Mouse (Mus musculus): ENCODE results near the gene Zdhhc6. TPM values are rescaled to one million over a fixed set of nuclear protein-coding genes. Genes with fewer than 3 reads are reported as not detected.

Gene Zdhhc6
- total RNA-seq (2021) = 10 to 100 TPM; 27.3 to 27.9 TPM

- peak in 1 of 2 experiments; percentile 86 for DNase-seq (ENCODE audit: extremely low spot score in 1 of 2, low spot score in 1 of 2)
Observed at GRCm38 (mm10) chr19:55315452-55316108, at the start of gene Zdhhc6. Zdhhc6 (minus strand) TSS chr19:55316032.

- DNase-seq (ENCODE audit: extremely low spot score in 1 of 2, low spot score in 1 of 2) = no peak
Observed at GRCm38 (mm10) chr19:55362606-55363005, 46.8 kb upstream of the Zdhhc6 start.

- no peak for DNase-seq (ENCODE audit: extremely low spot score in 1 of 2, low spot score in 1 of 2)
Observed at GRCm38 (mm10) chr19:55350673-55351378, 35.0 kb upstream of the Zdhhc6 start.

- no peak for DNase-seq (ENCODE audit: extremely low spot score in 1 of 2, low spot score in 1 of 2)
Observed at GRCm38 (mm10) chr19:55348187-55348586, 32.4 kb upstream of the Zdhhc6 start.

GRCm38 (mm10) chr19:55343274-55343673 lies 27.4 kb upstream of the Zdhhc6 start:
- no peak for DNase-seq (ENCODE audit: extremely low spot score in 1 of 2, low spot score in 1 of 2)

GRCm38 (mm10) chr19:55342423-55342822 lies 26.6 kb upstream of the Zdhhc6 start:
- DNase-seq (ENCODE audit: extremely low spot score in 1 of 2, low spot score in 1 of 2) = no peak

- DNase-seq (ENCODE audit: extremely low spot score in 1 of 2, low spot score in 1 of 2) = no peak
Observed at GRCm38 (mm10) chr19:55341377-55341776, 25.5 kb upstream of the Zdhhc6 start.

GRCm38 (mm10) chr19:55340521-55340920 lies 24.7 kb upstream of the Zdhhc6 start:
- DNase-seq (ENCODE audit: extremely low spot score in 1 of 2, low spot score in 1 of 2) = no peak

GRCm38 (mm10) chr19:55337664-55338063 lies 21.8 kb upstream of the Zdhhc6 start:
- no peak for DNase-seq (ENCODE audit: extremely low spot score in 1 of 2, low spot score in 1 of 2)

- no peak for DNase-seq (ENCODE audit: extremely low spot score in 1 of 2, low spot score in 1 of 2)
Observed at GRCm38 (mm10) chr19:55337066-55337465, 21.2 kb upstream of the Zdhhc6 start.

- no peak for DNase-seq (ENCODE audit: extremely low spot score in 1 of 2, low spot score in 1 of 2)
Observed at GRCm38 (mm10) chr19:55336441-55336840, 20.6 kb upstream of the Zdhhc6 start.

- no peak for DNase-seq (ENCODE audit: extremely low spot score in 1 of 2, low spot score in 1 of 2)
Observed at GRCm38 (mm10) chr19:55335881-55336280, 20.0 kb upstream of the Zdhhc6 start.

- DNase-seq (ENCODE audit: extremely low spot score in 1 of 2, low spot score in 1 of 2) = peak; percentile 44 to 51
Observed at GRCm38 (mm10) chr19:55332641-55333268, 16.9 kb upstream of the Zdhhc6 start.

- DNase-seq (ENCODE audit: extremely low spot score in 1 of 2, low spot score in 1 of 2) = no peak
Observed at GRCm38 (mm10) chr19:55331776-55332175, 15.9 kb upstream of the Zdhhc6 start.

- no peak for DNase-seq (ENCODE audit: extremely low spot score in 1 of 2, low spot score in 1 of 2)
Observed at GRCm38 (mm10) chr19:55327510-55327909, 11.7 kb upstream of the Zdhhc6 start.

GRCm38 (mm10) chr19:55322604-55323003 lies 6.8 kb upstream of the Zdhhc6 start:
- no peak for DNase-seq (ENCODE audit: extremely low spot score in 1 of 2, low spot score in 1 of 2)

GRCm38 (mm10) chr19:55319521-55319920 lies 3.7 kb upstream of the Zdhhc6 start:
- no peak for DNase-seq (ENCODE audit: extremely low spot score in 1 of 2, low spot score in 1 of 2)

- DNase-seq (ENCODE audit: extremely low spot score in 1 of 2, low spot score in 1 of 2) = no peak
Observed at GRCm38 (mm10) chr19:55319036-55319435, 3.2 kb upstream of the Zdhhc6 start.

GRCm38 (mm10) chr19:55316901-55317300 lies 1.1 kb upstream of the Zdhhc6 start:
- DNase-seq (ENCODE audit: extremely low spot score in 1 of 2, low spot score in 1 of 2) = no peak

- peak; percentile 87 for DNase-seq (ENCODE audit: extremely low spot score in 1 of 2, low spot score in 1 of 2)
Observed at GRCm38 (mm10) chr19:55316109-55316714, 380 bp upstream of the Zdhhc6 start, which contains the start of gene Vti1a. Vti1a (plus strand) TSS chr19:55316295.

GRCm38 (mm10) chr19:55313649-55314048 lies 2.2 kb downstream of the Zdhhc6 start:
- no peak for DNase-seq (ENCODE audit: extremely low spot score in 1 of 2, low spot score in 1 of 2)

Measured in layer of hippocampus, postnatal 25 days (tissue).